Mouse (Mus musculus) small intestine, adult 2 months (tissue): Measurements from ENCODE around the gene Ctsh. TPM values are rescaled to one million over a fixed set of nuclear protein-coding genes. Genes with fewer than 3 reads are reported as not detected.
A peak's percentile ranks its signal among the peaks of the same experiment; 100 is the strongest.

Experiments used
- H3K27ac ChIP-seq: fragments of 200-500 bp; 2 replicates; pipeline ENCODE4 v1.5.1; 2012; ENCODE audit warnings: low read depth, low read length, control low read depth, inconsistent platforms; ENCODE audit not compliant: insufficient read depth
- H3K27me3 ChIP-seq: fragments of 200-500 bp; 2 replicates; pipeline ENCODE4 v1.6.1; 2012; ENCODE audit warnings: mild to moderate bottlenecking, moderate library complexity, low read length, inconsistent platforms; ENCODE audit not compliant: control insufficient read depth, insufficient read depth
- H3K36me3 ChIP-seq: fragments of 200-500 bp; 2 replicates; pipeline ENCODE4 v1.6.1; 2012; ENCODE audit warnings: mild to moderate bottlenecking, low read length, control low read depth, inconsistent platforms; ENCODE audit not compliant: control insufficient read depth, insufficient read depth
- H3K4me1 ChIP-seq: fragments of 200-500 bp; 2 replicates; pipeline ENCODE4 v1.6.1; 2012; ENCODE audit warnings: low read length, inconsistent platforms, mixed read lengths; ENCODE audit not compliant: control insufficient read depth, insufficient read depth, insufficient read length
- H3K4me3 ChIP-seq: fragments of 200-500 bp; 2 replicates; pipeline ENCODE4 v1.5.1; 2012; ENCODE audit warnings: low read depth, mild to moderate bottlenecking, control low read depth, inconsistent platforms, low read length, moderate library complexity
- CTCF ChIP-seq: fragments of 200-500 bp; IDR thresholded peaks from 2 replicates; pipeline ENCODE4 v1.5.1; 2012; ENCODE audit warnings: low read depth, mild to moderate bottlenecking, control low read depth, inconsistent platforms, low read length, moderate library complexity, mixed read lengths; ENCODE audit not compliant: insufficient replicate concordance, insufficient read length; ENCODE audit errors: extremely low read depth
- POLR2A ChIP-seq: fragments of 200-500 bp; IDR thresholded peaks from 2 replicates; pipeline ENCODE4 v1.6.1; 2012; ENCODE audit warnings: low read depth, mild to moderate bottlenecking, control low read depth, inconsistent platforms, low read length, moderate library complexity
- WGBS: fragments of 180-500 bp; shearing (Covaris S2); methylation state at CpG from one replicate; pipeline ENCODE4 v1.1.7; 2018; 5-methylcytosine and 5-hydroxymethylcytosine counted together
- polyA plus RNA-seq: library from polyadenylated mRNA; depleted of rRNA; stranded (reverse); fragments of >200 nt; gene quantifications from 2 replicates; pipeline ENCODE4 v1.2.3, GENCODE M21; 2012

The Ctsh gene
- polyA plus RNA-seq, 1 experiment = 24.9 TPM

DNA sequence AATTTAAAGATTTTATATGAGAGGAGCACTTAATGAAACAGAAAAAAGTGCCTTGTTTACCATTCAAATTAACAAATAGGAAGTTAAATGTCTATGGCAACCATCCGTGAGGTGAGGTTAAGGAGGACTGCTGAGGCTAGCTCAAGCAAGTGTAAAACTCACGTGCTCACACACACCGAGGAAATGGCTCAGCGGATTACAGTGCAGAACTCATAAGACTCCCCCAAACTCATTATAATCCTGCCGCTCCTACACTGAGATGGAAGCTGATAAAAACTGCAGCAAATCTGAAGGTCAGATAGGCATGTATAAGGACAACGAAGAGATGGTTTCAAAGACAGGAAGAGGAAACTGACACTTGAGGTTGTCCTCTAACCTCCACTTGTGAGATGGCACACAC lies 55.4 kb downstream of the Ctsh start:
- Histone ChIP-seq H3K4me1 (peaks cover 6% of the 10 kb centered on the region; the same call in 1 of the 2 replicates), H3K27me3 (no peaks in the 10 kb centered on the region), H3K4me3 (no peak overlapping the region), H3K27ac (no peak overlapping the region), H3K36me3 (peaks cover 19% of the 10 kb centered on the region)
- 55% methylated on average over 6 of the region's 6 CpGs for WGBS
- no peak for TF ChIP-seq CTCF
- no peak for TF ChIP-seq POLR2A

DNA sequence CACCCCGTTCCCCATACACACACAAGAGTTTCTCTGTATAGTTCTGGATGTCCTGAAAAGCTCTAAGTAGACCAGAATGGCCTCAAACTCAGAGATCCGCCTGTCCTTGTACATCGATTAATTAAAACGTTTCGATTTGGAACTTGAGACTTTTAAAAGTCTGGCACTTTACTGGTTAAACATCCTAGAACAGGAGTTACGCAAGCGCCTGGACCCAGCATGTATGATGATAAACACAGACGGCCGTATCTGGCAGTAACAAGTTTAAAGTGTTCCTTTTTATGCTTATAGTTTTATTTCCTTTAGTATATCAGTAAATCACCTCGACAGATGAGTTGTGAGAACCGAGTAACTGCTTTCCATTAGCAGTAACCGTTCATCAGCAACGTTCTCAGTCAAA lies 59.2 kb downstream of the Ctsh start:
- TF ChIP-seq POLR2A = no peak
- no peak for TF ChIP-seq CTCF
- Histone ChIP-seq H3K27ac (peak overlapping the region; percentile 99), H3K4me3 (peak overlapping the region; percentile 99; the same call in 1 of the 2 replicates), H3K27me3 (no peaks in the 10 kb centered on the region), H3K36me3 (peaks cover 6% of the 10 kb centered on the region; the same call in 1 of the 2 replicates), H3K4me1 (peaks cover 5% of the 10 kb centered on the region; the same call in 1 of the 2 replicates)
- whole genome bisulfite sequencing = 0% methylated on average over 13 of the region's 13 CpGs

DNA sequence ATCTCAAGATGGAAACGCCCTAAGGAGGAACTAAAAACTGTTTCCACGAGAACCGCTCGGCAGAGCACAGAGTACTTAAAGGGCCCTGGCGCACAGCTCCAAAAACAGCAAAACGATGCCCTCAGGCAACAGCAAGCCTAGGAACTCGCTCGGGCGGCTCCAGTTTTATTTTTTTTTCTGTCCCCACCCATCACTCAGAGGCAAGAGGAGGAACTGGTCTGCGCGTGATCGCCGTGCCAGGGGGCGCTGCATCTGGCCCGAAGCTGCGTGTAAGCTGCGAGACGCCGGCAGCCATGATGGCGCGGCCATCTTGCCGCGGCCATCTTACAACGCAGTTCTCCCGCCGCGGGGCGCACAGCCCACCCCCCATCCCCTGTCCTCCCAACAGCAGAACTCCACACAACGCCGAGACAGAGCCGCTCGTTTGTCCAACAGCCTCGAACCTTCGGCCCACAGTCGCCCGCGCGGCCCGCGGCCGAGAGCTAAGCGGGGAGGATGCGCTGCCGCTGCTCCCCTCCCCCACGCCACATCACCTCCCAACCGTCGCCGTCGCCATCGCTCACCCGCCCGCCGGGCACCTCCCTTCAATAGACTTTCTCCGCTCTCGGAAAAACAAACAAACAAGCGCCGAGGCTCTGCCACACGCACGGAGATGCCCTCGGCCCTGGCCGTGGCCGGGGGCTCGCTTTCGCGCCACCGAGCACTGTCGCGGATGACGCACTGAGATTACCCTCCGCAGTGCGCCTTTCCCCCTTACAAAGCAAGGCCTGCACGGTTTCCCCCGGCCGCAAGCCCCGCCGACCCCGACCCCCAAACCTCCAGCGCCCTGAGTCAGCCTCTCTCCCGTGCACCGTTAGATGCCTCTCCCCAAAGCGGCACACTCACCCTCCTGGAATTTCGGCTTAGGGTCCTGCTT lies 60.0 kb downstream of the Ctsh start:
- Histone ChIP-seq H3K4me3 (peak overlapping the region; percentile 99), H3K27me3 (no peaks in the 10 kb centered on the region), H3K27ac (peak overlapping the region; percentile 99), H3K36me3 (peaks cover 2% of the 10 kb centered on the region; the same call in 1 of the 2 replicates), H3K4me1 (peaks cover 4% of the 10 kb centered on the region; the same call in 1 of the 2 replicates)
- under 1% methylated on average over 82 of the region's 82 CpGs for WGBS
- TF ChIP-seq CTCF = peak; percentile 51; the same call in 1 of the 2 replicates
- no peak for TF ChIP-seq POLR2A

DNA sequence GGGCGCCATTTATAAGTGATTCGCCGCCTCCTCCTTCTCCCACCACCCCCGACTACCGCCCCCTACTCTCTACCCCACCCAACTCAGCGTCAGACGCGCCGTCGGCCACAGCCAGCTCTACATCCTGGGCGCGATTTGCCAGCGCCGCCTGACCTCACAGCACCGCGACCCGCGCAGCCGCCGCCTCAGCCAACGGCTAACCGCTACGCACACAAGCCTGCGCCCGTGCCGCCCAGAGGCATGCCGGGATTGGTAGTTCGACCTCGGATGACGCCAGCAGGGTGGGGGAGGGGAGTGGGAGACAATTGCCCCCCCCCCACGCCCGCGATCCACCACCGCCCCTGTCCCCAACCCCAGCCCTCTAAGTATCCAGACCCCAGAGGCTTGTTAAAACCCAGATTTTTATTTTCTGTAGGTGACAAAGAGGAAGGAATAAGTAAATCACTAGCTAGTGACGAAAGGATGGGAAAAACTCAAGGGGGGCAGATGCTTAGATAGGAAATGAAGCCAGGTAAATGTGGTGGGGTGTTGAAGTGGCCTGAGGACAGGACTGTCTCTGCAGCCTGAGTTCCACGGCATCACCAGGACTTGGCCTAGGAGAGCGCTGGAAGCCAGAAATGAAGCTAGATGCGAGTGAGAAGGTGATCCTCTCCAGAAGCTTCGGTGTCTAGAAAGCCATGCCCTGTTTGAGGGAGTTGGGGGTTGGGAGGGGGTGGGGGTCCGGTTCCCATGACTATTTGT lies 60.8 kb downstream of the Ctsh start, which contains the start of gene Morf4l1:
TSS of gene Morf4l1 (minus strand) at position 208 of the 741 bp plus-strand sequence.
- Histone ChIP-seq H3K4me3 (peak within 1 kb of the TSS; percentile 99), H3K36me3 (no peaks in the 10 kb centered on the region), H3K4me1 (peaks cover 4% of the 10 kb centered on the region; the same call in 1 of the 2 replicates), H3K27ac (peak within 1 kb of the TSS; percentile 99), H3K27me3 (no peaks in the 10 kb centered on the region)
- 2% methylated on average over 40 of the region's 40 CpGs for WGBS
- TF ChIP-seq POLR2A (peak; percentile 51; the same call in 1 of the 2 replicates), CTCF (no peak)

DNA sequence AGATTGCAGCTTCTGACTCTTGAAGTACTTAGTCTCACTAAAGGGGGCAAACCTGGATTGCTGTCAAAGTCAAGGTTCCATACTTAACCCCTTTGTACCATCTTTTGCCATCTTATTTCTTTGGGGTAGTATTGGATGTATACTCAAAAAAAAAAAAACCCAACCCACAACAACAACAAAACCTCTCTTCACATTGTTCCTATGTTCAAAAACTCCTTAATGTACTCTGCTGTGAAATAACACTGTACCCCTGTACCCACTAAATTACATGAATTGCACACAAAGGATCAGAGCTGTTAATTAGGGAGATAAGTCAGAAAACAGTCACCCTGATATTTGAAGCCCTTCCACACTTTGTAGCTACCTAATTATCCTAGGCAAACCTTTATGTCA lies 61.4 kb downstream of the Ctsh start:
- peak overlapping the region; percentile 56 for H3K4me3 ChIP-seq
- TF ChIP-seq POLR2A = no peak
- no peak for TF ChIP-seq CTCF

DNA sequence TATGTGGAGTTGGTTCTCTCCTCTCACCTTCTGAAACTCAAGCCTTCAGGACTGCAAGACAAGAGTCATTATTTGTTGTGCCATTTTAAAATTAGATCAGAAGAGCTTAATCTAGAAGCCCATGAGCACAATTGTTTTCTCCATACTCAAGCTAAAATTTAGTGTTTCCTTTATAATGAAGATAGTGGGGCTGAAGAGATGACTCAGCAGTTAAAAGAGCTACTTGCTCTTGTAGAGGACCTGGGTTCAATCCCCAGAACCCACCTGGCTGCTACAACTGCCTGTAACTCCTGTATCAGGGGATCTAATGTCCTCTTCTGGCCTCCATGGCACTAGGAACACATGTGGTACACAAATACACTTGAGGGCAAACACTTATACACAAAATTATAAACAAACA lies 63.3 kb downstream of the Ctsh start:
- Histone ChIP-seq H3K36me3 (no peaks in the 10 kb centered on the region), H3K4me1 (peaks cover 4% of the 10 kb centered on the region; the same call in 1 of the 2 replicates), H3K27me3 (no peaks in the 10 kb centered on the region), H3K4me3 (no peak overlapping the region), H3K27ac (no peak overlapping the region)
- TF ChIP-seq CTCF (no peak), POLR2A (no peak)

More for the DNA sequence above, 61.4 kb downstream of the Ctsh start:
- Histone ChIP-seq H3K4me1 (peaks cover 4% of the 10 kb centered on the region; the same call in 1 of the 2 replicates), H3K36me3 (no peaks in the 10 kb centered on the region), H3K27ac (no peak overlapping the region), H3K27me3 (no peaks in the 10 kb centered on the region)

DNA sequence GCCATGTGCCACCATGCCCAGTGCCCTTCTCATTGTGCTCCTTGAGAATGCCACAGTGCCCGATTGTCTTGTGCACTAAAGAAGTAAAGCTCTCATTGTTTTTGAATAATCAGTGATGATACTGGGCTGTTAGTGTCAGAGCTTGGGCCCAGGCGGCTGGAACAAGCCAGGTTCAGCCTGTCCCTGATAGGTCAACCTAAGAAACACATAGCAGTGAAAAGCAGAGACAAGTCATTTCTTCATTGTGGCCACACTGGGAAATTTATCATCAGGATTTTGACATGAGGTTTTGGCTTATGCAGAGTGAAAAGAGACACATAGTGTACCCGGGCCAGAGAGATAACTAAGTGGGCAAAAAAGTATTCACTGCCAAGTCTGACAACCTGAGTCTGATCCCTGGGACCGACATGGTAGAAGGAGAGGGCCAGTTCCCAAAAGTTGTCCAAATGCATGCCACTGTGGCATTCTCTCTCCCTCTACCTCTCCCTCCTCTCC lies 68.3 kb downstream of the Ctsh start:
- Histone ChIP-seq H3K27ac (no peak overlapping the region), H3K4me3 (no peak overlapping the region), H3K36me3 (no peaks in the 10 kb centered on the region), H3K27me3 (no peaks in the 10 kb centered on the region), H3K4me1 (peaks cover 2% of the 10 kb centered on the region; the same call in 1 of the 2 replicates)
- 77% methylated on average over 4 of the region's 4 CpGs for WGBS
- TF ChIP-seq CTCF (no peak), POLR2A (no peak)
